ENCODE assay signal across 17 mouse cellular contexts in the genomic region with DNA sequence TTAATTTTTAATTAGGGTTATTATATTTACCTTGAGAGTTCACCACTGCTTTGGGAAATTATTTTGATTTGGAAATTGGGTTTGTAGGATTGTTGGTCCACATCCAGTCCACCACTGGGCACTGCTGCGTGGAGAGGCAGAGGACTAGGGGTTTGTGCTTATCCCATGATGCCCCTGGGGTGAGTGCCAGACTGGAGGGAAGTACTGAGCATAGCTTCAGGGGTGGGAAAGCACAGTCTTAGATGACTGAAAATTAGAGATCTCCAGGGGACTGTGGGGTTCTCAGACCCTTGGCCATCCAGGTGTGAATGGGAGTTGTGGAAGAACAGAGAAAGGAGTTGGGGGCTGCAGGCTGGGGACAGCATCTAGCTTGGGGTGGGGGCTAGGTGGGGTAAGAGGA.
"Had no signal": no experiment of that assay in that cellular context is flagged by ENCODE, and none has a peak within 500 bp of the region (broad histone marks: within the 10 kb centered on the region; RNA-seq: fewer than 3 reads in every experiment).

No protein-coding gene starts in this region.

- H3K9ac ChIP-seq: liver, embryonic 14.5 days; lung, embryonic 14.5 days; midbrain, embryonic 12.5 days; neural tube, embryonic 12.5 days had no signal

- ATAC-seq: midbrain, embryonic 16.5 days had no signal

- H3K4me1 ChIP-seq: midbrain, embryonic 12.5 days; neural tube, embryonic 12.5 days had no signal

- H3K4me3 ChIP-seq: midbrain, embryonic 12.5 days; myocyte; neural tube, embryonic 12.5 days had no signal

- DNase-seq: lung, adult 18-20 months; lung, embryonic 14.5 days; lung, postnatal 10 days; lung, postnatal 4 days; retina, postnatal 1 day; right cerebral cortex, adult 18-20 months; right cerebral cortex, postnatal 25 days; right cerebral cortex, postnatal 4 days; spleen, adult 18-20 months; thymus, adult 18-20 months; thymus, postnatal 14 days; thymus, postnatal 36 days had no signal

- H3K27ac ChIP-seq: liver, embryonic 14.5 days; midbrain, embryonic 12.5 days; neural tube, embryonic 12.5 days had no signal

- H3K9me3 ChIP-seq: midbrain, embryonic 12.5 days; neural tube, embryonic 12.5 days had no signal

- H3K27me3 ChIP-seq: midbrain, embryonic 12.5 days; neural tube, embryonic 12.5 days had no signal

- H3K4me2 ChIP-seq: lung, embryonic 14.5 days; midbrain, embryonic 12.5 days; neural tube, embryonic 12.5 days had no signal

- H3K36me3 ChIP-seq: midbrain, embryonic 12.5 days; neural tube, embryonic 12.5 days had no signal
